21 mouse cellular contexts compared by ENCODE assay signal in genomic region chr11:109357171-109357570, GRCm38 (mm10). TPM values are rescaled to one million over a fixed set of nuclear protein-coding genes. Genes with fewer than 3 reads are reported as not detected.
DNase-seq lines count a peak whose midpoint lies in the region; ATAC-seq lines count a peak whose summit lies in the region.
"Had no signal": no experiment of that assay in that cellular context is flagged by ENCODE, and none has a peak within 500 bp of the region (broad histone marks: within the 10 kb centered on the region; RNA-seq: fewer than 3 reads in every experiment).

No protein-coding gene starts in this region.

- H3K9me3 ChIP-seq in heart, embryonic 15.5 days (replicated peaks) = no peaks in the 10 kb centered on the region
- H3K9me3 ChIP-seq in kidney, embryonic 16.5 days (ENCODE audit: low read length) = no peaks in the 10 kb centered on the region
- no peaks in the 10 kb centered on the region for H3K9me3 ChIP-seq in embryonic facial prominence, embryonic 10.5 days
- H3K9me3 ChIP-seq in intestine, embryonic 16.5 days (ENCODE audit: control insufficient read depth, low read length) = no peaks in the 10 kb centered on the region
- H3K9me3 ChIP-seq: G1E; liver, embryonic 15.5 days; neural tube, embryonic 15.5 days had no signal

- ATAC-seq in heart, embryonic 15.5 days (replicated peaks; ENCODE audit: insufficient number of reproducible peaks, insufficient read depth, low FRiP score, low read depth) = no peak
- ATAC-seq in kidney, embryonic 16.5 days (ENCODE audit: low FRiP score, low TSS enrichment) = no peak
- no peak for ATAC-seq in intestine, embryonic 16.5 days
- ATAC-seq: forebrain, embryonic 14.5 days had no signal

- H3K27ac ChIP-seq in heart, embryonic 15.5 days = peak overlapping the region; percentile 77; the same call in 1 of the 2 replicates
- peak overlapping the region; percentile 81 for H3K27ac ChIP-seq in kidney, embryonic 16.5 days (ENCODE audit: low read length)
- H3K27ac ChIP-seq in embryonic facial prominence, embryonic 10.5 days (replicated peaks) = peak overlapping the region; percentile 51
- peak overlapping the region; percentile 30; the same call in 1 of the 2 replicates for H3K27ac ChIP-seq in intestine, embryonic 16.5 days (ENCODE audit: low read length)
- H3K27ac ChIP-seq: liver, embryonic 15.5 days had no signal

- H3K4me2 ChIP-seq in heart, embryonic 15.5 days = no peak overlapping the region
- H3K4me2 ChIP-seq in kidney, embryonic 16.5 days (replicated peaks; ENCODE audit: low read depth, low read length) = 0 out of 2 replicates have a peak overlapping the region, but pooled peaks have one; percentile 4
- H3K4me2 ChIP-seq in intestine, embryonic 16.5 days (ENCODE audit: low read depth, low read length) = no peak overlapping the region
- H3K4me2 ChIP-seq: liver, embryonic 15.5 days; neural tube, embryonic 15.5 days had no signal

- DNase-seq in heart, postnatal 36 days = no peak
- DNase-seq in kidney, postnatal 36 days = no peak
- DNase-seq in embryonic facial prominence, embryonic 10.5 days (ENCODE audit: low spot score) = no peak
- no peak for DNase-seq in adrenal gland, adult 18-20 months (ENCODE audit: low spot score in 2 of 2)
- no peak for DNase-seq in embryo, embryonic 10 days (ENCODE audit: low spot score)
- DNase-seq: adrenal gland, postnatal 25 days; gastrocnemius, postnatal 25 days; layer of hippocampus, postnatal 36 days; retina, postnatal 1 day; thymus, adult 2 months had no signal

- no peaks in the 10 kb centered on the region for H3K27me3 ChIP-seq in heart, embryonic 15.5 days
- H3K27me3 ChIP-seq in kidney, embryonic 16.5 days (ENCODE audit: insufficient read depth, low read length) = no peaks in the 10 kb centered on the region
- H3K27me3 ChIP-seq in embryonic facial prominence, embryonic 10.5 days (replicated peaks; ENCODE audit: low read depth, poor library complexity, severe bottlenecking) = peaks cover 16% of the 10 kb centered on the region
- no peaks in the 10 kb centered on the region for H3K27me3 ChIP-seq in intestine, embryonic 16.5 days (replicated peaks; ENCODE audit: control insufficient read depth, insufficient read depth, low read length)
- H3K27me3 ChIP-seq: liver, embryonic 15.5 days had no signal

- WGBS in heart, embryonic 15.5 days = 84% methylated on average over 5 of the region's 5 CpGs
- 57% methylated on average over 5 of the region's 5 CpGs for WGBS in kidney, embryonic 16.5 days
- WGBS in embryonic facial prominence, embryonic 10.5 days = 85% methylated on average over 5 of the region's 5 CpGs
- 66% methylated on average over 5 of the region's 5 CpGs for WGBS in intestine, embryonic 16.5 days

- no peaks in the 10 kb centered on the region for H3K36me3 ChIP-seq in heart, embryonic 15.5 days
- no peaks in the 10 kb centered on the region for H3K36me3 ChIP-seq in kidney, embryonic 16.5 days (ENCODE audit: insufficient read depth, low read length)
- no peaks in the 10 kb centered on the region for H3K36me3 ChIP-seq in embryonic facial prominence, embryonic 10.5 days (replicated peaks)
- no peaks in the 10 kb centered on the region for H3K36me3 ChIP-seq in intestine, embryonic 16.5 days (ENCODE audit: control insufficient read depth, insufficient read depth, low read length)
- H3K36me3 ChIP-seq: liver, embryonic 15.5 days; neural tube, embryonic 15.5 days had no signal

- intact Hi-C loops in heart, postnatal 36 days (cut with DNase I) = no loop called here

- peaks cover 41% of the 10 kb centered on the region for H3K4me1 ChIP-seq in heart, embryonic 15.5 days (replicated peaks)
- H3K4me1 ChIP-seq in kidney, embryonic 16.5 days (ENCODE audit: insufficient read depth, low read length) = peaks cover 40% of the 10 kb centered on the region
- H3K4me1 ChIP-seq in embryonic facial prominence, embryonic 10.5 days = peaks cover 52% of the 10 kb centered on the region
- H3K4me1 ChIP-seq in intestine, embryonic 16.5 days (ENCODE audit: control insufficient read depth, insufficient read depth, low read length) = peaks cover 49% of the 10 kb centered on the region

- H3K4me3 ChIP-seq in heart, embryonic 15.5 days = no peak overlapping the region
- H3K4me3 ChIP-seq in kidney, embryonic 16.5 days (ENCODE audit: low read length) = no peak overlapping the region
- no peak overlapping the region for H3K4me3 ChIP-seq in embryonic facial prominence, embryonic 10.5 days
- H3K4me3 ChIP-seq in intestine, embryonic 16.5 days (ENCODE audit: low read length) = no peak overlapping the region
- H3K4me3 ChIP-seq: liver, embryonic 15.5 days; neural tube, embryonic 15.5 days had no signal

- H3K9ac ChIP-seq in heart, embryonic 15.5 days = no peak overlapping the region
- H3K9ac ChIP-seq in kidney, embryonic 16.5 days (replicated peaks; ENCODE audit: low read length) = no peak overlapping the region
- no peak overlapping the region for H3K9ac ChIP-seq in intestine, embryonic 16.5 days (ENCODE audit: low read depth, low read length)
- H3K9ac ChIP-seq: liver, embryonic 15.5 days; neural tube, embryonic 15.5 days had no signal

RNA-seq across cellular contexts. Expression of gene Gna13, which starts 5.5 kb away (rescaled TPM):
- 19.3 and 19.9 TPM in 2 replicates for polyA plus RNA-seq in heart, embryonic 15.5 days (2015; fragmentation: Nextera tagmentation; extraction: Ambion mirVana)
- total RNA-seq in heart, postnatal 36 days (2021) = 10 to 100 TPM; 33.7 to 34.2 TPM
- 22.0 and 24.1 TPM in 2 replicates for polyA plus RNA-seq in kidney, embryonic 16.5 days (2015; fragmentation: Nextera tagmentation; extraction: Ambion mirVana)
- polyA plus RNA-seq in embryonic facial prominence, embryonic 10.5 days (2016; fragmentation: Nextera tagmentation; extraction: Ambion mirVana) = 18.3 and 18.5 TPM in 2 replicates
- polyA plus RNA-seq in intestine, embryonic 16.5 days (2015; fragmentation: Nextera tagmentation; extraction: Ambion mirVana) = 36.1 and 39.6 TPM in 2 replicates
- total RNA-seq in adrenal gland, adult 18-20 months (2021) = 10 to 100 TPM; 64.8 to 74.8 TPM

RNA-seq across cellular contexts. Expression of gene 9930022D16Rik, which starts 56.5 kb away (rescaled TPM):
- 0.05 TPM in 1 of 2 replicates, not detected in the other for polyA plus RNA-seq in heart, embryonic 15.5 days (2015; fragmentation: Nextera tagmentation; extraction: Ambion mirVana)
- total RNA-seq in heart, postnatal 36 days (2021) = not detected
- polyA plus RNA-seq in kidney, embryonic 16.5 days (2015; fragmentation: Nextera tagmentation; extraction: Ambion mirVana) = not detected in 2 replicates
- not detected in 2 replicates for polyA plus RNA-seq in embryonic facial prominence, embryonic 10.5 days (2016; fragmentation: Nextera tagmentation; extraction: Ambion mirVana)
- not detected in 2 replicates for polyA plus RNA-seq in intestine, embryonic 16.5 days (2015; fragmentation: Nextera tagmentation; extraction: Ambion mirVana)
- total RNA-seq in adrenal gland, adult 18-20 months (2021) = not detected
- total RNA-seq: adrenal gland, postnatal 25 days; gastrocnemius, postnatal 25 days; layer of hippocampus, postnatal 36 days had no signal
- polyA plus RNA-seq: C2C12; forebrain, embryonic 14.5 days; G1E; heart, embryonic 16.5 days; limb, embryonic 11.5 days; liver, embryonic 15.5 days; small intestine, adult 2 months; thymus, adult 2 months had no signal

RNA-seq across cellular contexts. Expression of gene Rgs9, which starts 59.2 kb away (rescaled TPM):
- 0.59 and 1.3 TPM in 2 replicates for polyA plus RNA-seq in heart, embryonic 15.5 days (2015; fragmentation: Nextera tagmentation; extraction: Ambion mirVana)
- total RNA-seq in heart, postnatal 36 days (2021) = under 1 TPM in 1 of 2 experiments, not detected in 1; 0.14 TPM
- 1.2 and 1.9 TPM in 2 replicates for polyA plus RNA-seq in kidney, embryonic 16.5 days (2015; fragmentation: Nextera tagmentation; extraction: Ambion mirVana)
- 1.8 TPM in 2 replicates for polyA plus RNA-seq in embryonic facial prominence, embryonic 10.5 days (2016; fragmentation: Nextera tagmentation; extraction: Ambion mirVana)
- polyA plus RNA-seq in intestine, embryonic 16.5 days (2015; fragmentation: Nextera tagmentation; extraction: Ambion mirVana) = 3.5 and 3.8 TPM in 2 replicates
- total RNA-seq in adrenal gland, adult 18-20 months (2021) = 1 to 10 TPM; 4.6 to 5.1 TPM
- polyA plus RNA-seq: G1E had no signal

Comparison
In these comparisons a context has a peak if more than half of its experiments do, and no peak if none do; other contexts are left out.
1. H3K27ac ChIP-seq: peak in every context shown above with its lines; median percentile 81 in kidney, embryonic 16.5 days; 77 in heart, embryonic 15.5 days; 51 in embryonic facial prominence, embryonic 10.5 days; 30 in intestine, embryonic 16.5 days.